Mouse (Mus musculus) cerebellum, adult 2 months (tissue): Measurements from ENCODE around the gene Zfp536. TPM values are rescaled to one million over a fixed set of nuclear protein-coding genes. Genes with fewer than 3 reads are reported as not detected.

Source experiments
- DNase-seq, 2 experiments: peaks; one replicate each; pipeline ENCODE4 v3.0.0; 2021
- H3K27ac ChIP-seq: fragments of 200-500 bp; 2 replicates; pipeline ENCODE4 v1.5.1; 2012; ENCODE audit warnings: low read length, control low read depth, inconsistent platforms; ENCODE audit not compliant: insufficient read depth
- H3K27me3 ChIP-seq: fragments of 200-500 bp; 2 replicates; pipeline ENCODE4 v1.6.1; 2012; ENCODE audit warnings: inconsistent platforms, mild to moderate bottlenecking, low read length, moderate library complexity; ENCODE audit not compliant: control insufficient read depth, insufficient read depth
- H3K4me1 ChIP-seq: fragments of 200-500 bp; 2 replicates; pipeline ENCODE4 v1.6.1; 2011; ENCODE audit warnings: low read length; ENCODE audit not compliant: control insufficient read depth, insufficient read depth
- H3K4me3 ChIP-seq: fragments of 200-500 bp; replicated peaks from 2 replicates; pipeline ENCODE3; 2011; ENCODE audit warnings: mild to moderate bottlenecking, low read depth, low read length, control low read depth; ENCODE audit not compliant: insufficient read depth
- CTCF ChIP-seq: fragments of 200-500 bp; IDR thresholded peaks from 2 replicates; pipeline ENCODE4 v1.5.1; 2011; ENCODE audit warnings: low read depth, mild to moderate bottlenecking, control low read depth, low read length, moderate library complexity, borderline replicate concordance; ENCODE audit not compliant: insufficient read depth
- POLR2A ChIP-seq: fragments of 200-500 bp; IDR thresholded peaks from 2 replicates; pipeline ENCODE4 v1.6.1; 2011; ENCODE audit warnings: low read length, control low read depth, borderline replicate concordance; ENCODE audit not compliant: insufficient read depth
- WGBS: fragments of 180-500 bp; shearing (Covaris S2); methylation state at CpG from one replicate; pipeline ENCODE4 v1.1.7; 2018; 5-methylcytosine and 5-hydroxymethylcytosine counted together
- polyA plus RNA-seq: library from polyadenylated mRNA; depleted of rRNA; stranded (reverse); fragments of >200 nt; gene quantifications from 2 replicates; pipeline ENCODE4 v1.2.3, GENCODE M21; 2012

The Zfp536 gene
- polyA plus RNA-seq, 1 experiment, result 38.5 TPM

DNA sequence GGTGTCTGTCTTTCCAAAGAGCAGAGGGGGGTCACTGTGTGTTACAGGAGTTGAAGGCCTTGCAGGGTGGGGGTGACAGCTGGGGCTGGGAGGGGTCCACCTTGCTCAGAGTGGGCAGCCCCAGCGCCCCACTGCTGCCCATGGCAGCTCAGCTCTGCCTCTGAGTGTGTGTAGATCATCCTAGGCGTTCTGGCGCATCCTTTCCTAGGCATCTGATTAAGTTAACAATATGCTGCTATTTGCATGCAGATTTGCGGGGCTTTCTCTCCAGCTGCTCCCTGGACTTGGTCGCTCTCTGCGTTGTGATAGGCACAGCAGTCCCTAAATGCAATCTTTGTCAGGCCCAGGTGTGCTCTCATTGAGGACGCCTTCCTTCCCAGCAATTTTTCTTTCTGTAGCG is 147.7 kb downstream of the Zfp536 start:
- H3K27ac ChIP-seq, result no peak overlapping the region
- no peak for TF ChIP-seq POLR2A
- TF ChIP-seq CTCF, result no peak

GRCm38 (mm10) chr7:37624759-37625340 is 148.6 kb downstream of the Zfp536 start:
- WGBS, result 1% methylated on average over 20 of the region's 20 CpGs
- Histone ChIP-seq H3K4me1 (peaks cover 12% of the 10 kb centered on the region), H3K27me3 (no peaks in the 10 kb centered on the region), H3K4me3 (peak overlapping the region; percentile 58), H3K27ac (peak overlapping the region; percentile 50)
- peak; percentile 71 to 74 for DNase-seq
- TF ChIP-seq CTCF, result no peak
- no peak for TF ChIP-seq POLR2A

More for the DNA sequence above, 147.7 kb downstream of the Zfp536 start:
- peaks cover 12% of the 10 kb centered on the region for H3K4me1 ChIP-seq
- no peak for DNase-seq
- H3K27me3 ChIP-seq, result no peaks in the 10 kb centered on the region
- H3K4me3 ChIP-seq, result no peak overlapping the region
- 81% methylated on average over 8 of the region's 8 CpGs for WGBS

DNA sequence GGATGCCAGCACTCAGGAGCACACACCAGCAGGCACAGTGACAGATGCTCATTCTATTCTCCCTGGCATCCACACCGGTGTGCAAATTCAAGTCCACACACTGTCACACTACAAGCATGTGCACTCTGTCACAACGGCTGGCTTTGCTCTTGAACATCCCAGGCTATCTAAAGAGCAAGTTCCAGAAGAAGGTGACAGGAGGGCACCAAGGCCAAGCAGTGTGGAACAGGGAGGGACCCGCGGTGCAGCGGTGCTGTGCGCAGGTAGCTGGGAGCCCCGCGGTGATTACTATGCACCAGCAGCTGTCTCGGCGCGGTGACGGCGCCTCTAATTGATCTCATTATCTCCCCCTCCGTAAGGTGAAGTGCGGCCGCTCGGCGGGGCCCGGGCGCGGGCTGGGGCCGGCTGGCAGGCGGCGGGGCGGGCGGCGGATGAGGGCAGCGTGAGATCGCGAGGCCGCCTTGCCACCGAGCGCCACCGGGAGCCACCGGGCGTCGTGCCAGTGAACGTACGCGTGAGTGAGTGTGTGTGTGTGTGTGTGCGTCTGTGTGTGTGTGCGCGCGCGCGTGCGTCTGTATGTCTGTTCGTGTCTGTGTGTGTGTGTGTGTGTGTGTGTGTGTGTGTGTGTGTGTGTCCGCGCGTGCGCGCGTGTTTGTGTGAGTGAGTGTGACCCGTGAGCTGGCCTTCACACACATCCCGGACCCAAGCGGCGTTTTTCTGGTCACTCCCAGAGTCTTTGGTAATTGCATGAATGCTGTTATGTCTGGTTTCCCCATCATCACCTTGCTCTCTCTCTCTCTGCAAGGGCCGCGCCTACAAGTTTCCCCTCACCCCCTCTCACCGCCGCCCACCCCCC is 149.3 kb downstream of the Zfp536 start:
- H3K4me1 ChIP-seq, result peaks cover 9% of the 10 kb centered on the region
- under 1% methylated on average over 62 of the region's 62 CpGs for WGBS

GRCm38 (mm10) chr7:37619254-37619653 is 154.2 kb downstream of the Zfp536 start:
- TF ChIP-seq CTCF, result no peak
- 69% methylated on average over 7 of the region's 7 CpGs for WGBS

More for the DNA sequence above, 149.3 kb downstream of the Zfp536 start:
- no peak for TF ChIP-seq CTCF
- peak; percentile 48 for TF ChIP-seq POLR2A
- DNase-seq, result peak; percentile 89 to 92
- peak overlapping the region; percentile 84 for H3K27ac ChIP-seq
- H3K27me3 ChIP-seq, result no peaks in the 10 kb centered on the region
- peak overlapping the region; percentile 58 for H3K4me3 ChIP-seq

DNA sequence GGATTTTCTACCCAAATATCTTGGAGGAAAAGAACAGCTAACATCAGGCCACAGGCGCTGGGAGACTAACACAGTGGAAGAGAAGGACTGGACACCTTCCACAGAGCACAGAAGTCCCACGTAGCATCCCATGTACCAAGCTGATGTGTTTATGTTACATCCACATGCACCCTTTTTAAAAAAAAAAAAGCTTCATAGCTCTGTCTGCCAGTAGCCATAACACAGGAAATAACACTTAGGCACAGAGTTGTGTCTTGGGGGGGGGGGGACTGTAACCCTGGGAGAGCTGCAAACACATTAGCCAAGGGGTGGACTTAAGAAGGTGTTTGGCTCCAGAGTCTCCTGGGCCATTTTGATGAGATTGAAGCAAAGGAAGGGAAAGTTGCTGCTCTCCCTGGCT is 155.6 kb downstream of the Zfp536 start:
- Histone ChIP-seq H3K27me3 (no peaks in the 10 kb centered on the region), H3K4me3 (no peak overlapping the region), H3K27ac (no peak overlapping the region), H3K4me1 (peaks cover 16% of the 10 kb centered on the region)
- TF ChIP-seq CTCF (no peak), POLR2A (no peak)
- DNase-seq, result no peak
- 94% methylated on average over 2 of the region's 2 CpGs for WGBS

More at GRCm38 (mm10) chr7:37619254-37619653, 154.2 kb downstream of the Zfp536 start:
- Histone ChIP-seq H3K27me3 (no peaks in the 10 kb centered on the region), H3K4me1 (peaks cover 21% of the 10 kb centered on the region), H3K4me3 (no peak overlapping the region), H3K27ac (no peak overlapping the region)
- no peak for DNase-seq

- Histone ChIP-seq H3K4me1 (peaks cover 16% of the 10 kb centered on the region), H3K27me3 (no peaks in the 10 kb centered on the region), H3K27ac (no peak overlapping the region), H3K4me3 (no peak overlapping the region)
- TF ChIP-seq CTCF (no peak), POLR2A (no peak)
- DNase-seq, result peak; percentile 35 to 60
- WGBS, result 25% methylated on average over 4 of the region's 4 CpGs
Observed at GRCm38 (mm10) chr7:37615932-37616331, 157.5 kb downstream of the Zfp536 start.

- peaks cover 16% of the 10 kb centered on the region for H3K4me1 ChIP-seq
- H3K4me3 ChIP-seq, result no peak overlapping the region
- H3K27ac ChIP-seq, result no peak overlapping the region
- no peak for DNase-seq
- no peaks in the 10 kb centered on the region for H3K27me3 ChIP-seq
- TF ChIP-seq POLR2A, result no peak
- no peak for TF ChIP-seq CTCF
- WGBS, result 40% methylated on average over 10 of the region's 10 CpGs
Observed at GRCm38 (mm10) chr7:37614381-37614780, 159.1 kb downstream of the Zfp536 start.

- WGBS, result 96% methylated on average over 14 of the region's 14 CpGs
- H3K4me3 ChIP-seq, result no peak overlapping the region
- DNase-seq, result no peak
- no peaks in the 10 kb centered on the region for H3K4me1 ChIP-seq
- H3K27ac ChIP-seq, result no peak overlapping the region
- TF ChIP-seq CTCF (no peak), POLR2A (no peak)
- no peaks in the 10 kb centered on the region for H3K27me3 ChIP-seq
Observed at GRCm38 (mm10) chr7:37608556-37608955, 164.9 kb downstream of the Zfp536 start.
